In the genomic region with DNA sequence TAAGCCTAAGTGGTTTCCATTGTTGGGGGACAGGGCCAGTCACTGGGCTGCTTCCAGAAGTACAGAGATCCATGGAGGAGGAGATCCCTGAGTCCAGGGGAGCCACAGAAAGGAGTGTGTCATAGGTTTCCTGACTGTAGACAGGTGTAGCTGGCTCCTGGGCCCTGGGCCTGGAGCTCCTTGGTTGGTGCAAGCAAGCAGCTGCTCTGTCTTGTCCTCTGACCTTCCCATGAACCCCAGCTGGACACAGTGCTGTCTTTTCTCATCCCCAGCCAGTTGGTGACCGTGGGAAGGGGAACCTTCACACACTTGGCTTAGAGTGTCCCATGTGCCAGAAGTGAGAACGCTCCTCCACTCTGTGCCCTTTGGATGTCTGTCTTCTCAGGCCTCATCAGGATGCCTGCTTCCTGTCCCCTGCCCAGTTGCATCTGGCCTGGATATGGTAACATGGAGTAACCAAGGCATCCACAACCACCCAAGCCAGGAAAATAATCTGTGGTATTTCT, we compare ENCODE assay signal across 30 mouse cellular contexts. TPM values are rescaled to one million over a fixed set of nuclear protein-coding genes. Genes with fewer than 3 reads are reported as not detected.
DNase-seq lines count a peak whose midpoint lies in the region; ATAC-seq and TF ChIP-seq lines count a peak whose summit lies in the region.
"Had no signal": no experiment of that assay in that cellular context is flagged by ENCODE, and none has a peak within 500 bp of the region (broad histone marks: within the 10 kb centered on the region; RNA-seq: fewer than 3 reads in every experiment).

No protein-coding gene starts in this region.

- no peak for TF ChIP-seq POLR2A in embryonic fibroblast, embryonic 13.5 days (IDR thresholded peaks at IDR 0.05; ENCODE audit: low read depth, low read length)
- no peak for TF ChIP-seq POLR2A in olfactory bulb, adult 2 months (IDR thresholded peaks at IDR 0.05; ENCODE audit: insufficient read depth, low read depth, low read length)

- H3K4me1 ChIP-seq in midbrain, embryonic 11.5 days (ENCODE audit: control insufficient read depth, insufficient read depth, low read length): no peaks in the 10 kb centered on the region
- H3K4me1 ChIP-seq in midbrain, postnatal 0 days (ENCODE audit: insufficient read depth, low read length): no peaks in the 10 kb centered on the region
- peaks cover 8% of the 10 kb centered on the region for H3K4me1 ChIP-seq in embryonic fibroblast, embryonic 13.5 days (ENCODE audit: control insufficient read depth, insufficient read depth, low read length)
- H3K4me1 ChIP-seq in olfactory bulb, adult 2 months (ENCODE audit: control insufficient read depth, insufficient read depth, low read length): peaks cover 27% of the 10 kb centered on the region
- H3K4me1 ChIP-seq in liver, postnatal 0 days (ENCODE audit: insufficient read depth): no peaks in the 10 kb centered on the region

- no peak for TF ChIP-seq CTCF in midbrain, postnatal 0 days (IDR thresholded peaks at IDR 0.05)
- TF ChIP-seq CTCF in embryonic fibroblast, embryonic 13.5 days (IDR thresholded peaks at IDR 0.05; ENCODE audit: borderline replicate concordance, insufficient read depth, low read length): no peak
- no peak for TF ChIP-seq CTCF in olfactory bulb, adult 2 months (IDR thresholded peaks at IDR 0.05; ENCODE audit: insufficient read depth, low read depth, low read length)
- no peak for TF ChIP-seq CTCF in liver, postnatal 0 days (IDR thresholded peaks at IDR 0.05; ENCODE audit: low read depth)

- no peak overlapping the region for H3K4me2 ChIP-seq in midbrain, embryonic 11.5 days
- no peak overlapping the region for H3K4me2 ChIP-seq in midbrain, postnatal 0 days (ENCODE audit: low read depth, low read length, poor library complexity, severe bottlenecking)
- no peak overlapping the region for H3K4me2 ChIP-seq in liver, postnatal 0 days (ENCODE audit: low read depth, low read length)
- H3K4me2 ChIP-seq: embryonic facial prominence, embryonic 12.5 days; embryonic facial prominence, embryonic 15.5 days; forebrain, embryonic 13.5 days; heart, embryonic 13.5 days; hindbrain, embryonic 14.5 days had no signal

- no peaks in the 10 kb centered on the region for H3K27me3 ChIP-seq in midbrain, embryonic 11.5 days (ENCODE audit: control insufficient read depth, insufficient read depth, low read length)
- H3K27me3 ChIP-seq in midbrain, postnatal 0 days (ENCODE audit: insufficient read depth, low read length): no peaks in the 10 kb centered on the region
- H3K27me3 ChIP-seq in liver, postnatal 0 days (ENCODE audit: insufficient read depth, low read length): no peaks in the 10 kb centered on the region
- H3K27me3 ChIP-seq: embryonic facial prominence, embryonic 12.5 days; embryonic facial prominence, embryonic 15.5 days; forebrain, embryonic 13.5 days had no signal

- DNase-seq in midbrain, embryonic 11.5 days (ENCODE audit: low spot score, missing footprints): peak; percentile 47
- DNase-seq in midbrain, postnatal 0 days (ENCODE audit: low spot score): no peak
- peak; percentile 45 for DNase-seq in 3T3-L1 (ENCODE audit: low read depth, low spot score)
- no peak for DNase-seq in lung, postnatal 4 days
- DNase-seq in liver, postnatal 0 days: no peak
- DNase-seq: adrenal gland, adult 8-10 months; adrenal gland, postnatal 25 days; B cell, adult 2 months; cerebellum, adult 11-12 months; cerebellum, adult 8-10 months; cerebellum, postnatal 10 days; cerebellum, postnatal 36 days; gastrocnemius, postnatal 10 days; gastrocnemius, postnatal 36 days; heart, adult 2 months; heart, postnatal 14 days; heart, postnatal 4 days had no signal

- no peak for TF ChIP-seq EP300 in liver, postnatal 0 days (IDR thresholded peaks at IDR 0.05; ENCODE audit: low read depth)

- no peak overlapping the region for H3K4me3 ChIP-seq in midbrain, embryonic 11.5 days (ENCODE audit: low read depth, low read length)
- H3K4me3 ChIP-seq in midbrain, postnatal 0 days (ENCODE audit: low read depth, low read length): no peak overlapping the region
- H3K4me3 ChIP-seq in embryonic fibroblast, embryonic 13.5 days (ENCODE audit: insufficient read depth, low read length): no peak overlapping the region
- no peak overlapping the region for H3K4me3 ChIP-seq in olfactory bulb, adult 2 months (ENCODE audit: insufficient read depth, low read depth, low read length)
- no peak overlapping the region for H3K4me3 ChIP-seq in liver, postnatal 0 days (ENCODE audit: low read depth, low read length)
- H3K4me3 ChIP-seq: embryonic facial prominence, embryonic 12.5 days; embryonic facial prominence, embryonic 15.5 days; erythroblast, embryonic 14.5 days; forebrain, embryonic 10.5 days; forebrain, embryonic 13.5 days; heart, adult 2 months; heart, embryonic 10.5 days; heart, embryonic 13.5 days had no signal

- no peak for ATAC-seq in midbrain, embryonic 11.5 days (ENCODE audit: low FRiP score)
- ATAC-seq in midbrain, postnatal 0 days (ENCODE audit: low FRiP score): no peak
- no peak for ATAC-seq in liver, postnatal 0 days
- ATAC-seq: CD4-positive, CD25-positive, alpha-beta regulatory T cell, adult 4 months; forebrain, embryonic 13.5 days; forebrain, embryonic 16.5 days; hindbrain, postnatal 0 days had no signal

- H3K9me3 ChIP-seq in midbrain, embryonic 11.5 days (ENCODE audit: control insufficient read depth, low read length): no peaks in the 10 kb centered on the region
- no peaks in the 10 kb centered on the region for H3K9me3 ChIP-seq in midbrain, postnatal 0 days (ENCODE audit: low read length)
- no peaks in the 10 kb centered on the region for H3K9me3 ChIP-seq in liver, postnatal 0 days (ENCODE audit: low read length)
- H3K9me3 ChIP-seq: embryonic facial prominence, embryonic 12.5 days; embryonic facial prominence, embryonic 15.5 days; forebrain, embryonic 10.5 days; forebrain, embryonic 13.5 days; heart, embryonic 10.5 days; heart, embryonic 13.5 days had no signal

- no peak overlapping the region for H3K9ac ChIP-seq in midbrain, embryonic 11.5 days (ENCODE audit: low read length)
- H3K9ac ChIP-seq in midbrain, postnatal 0 days (replicated peaks; ENCODE audit: low read length, poor library complexity, severe bottlenecking): no peak overlapping the region
- H3K9ac ChIP-seq in liver, postnatal 0 days (replicated peaks): no peak overlapping the region
- H3K9ac ChIP-seq: embryonic facial prominence, embryonic 12.5 days; embryonic facial prominence, embryonic 15.5 days; forebrain, embryonic 13.5 days; heart, embryonic 13.5 days; hindbrain, embryonic 14.5 days had no signal

- H3K27ac ChIP-seq in midbrain, embryonic 11.5 days (ENCODE audit: low read depth, low read length): no peak overlapping the region
- no peak overlapping the region for H3K27ac ChIP-seq in midbrain, postnatal 0 days (ENCODE audit: low read depth, low read length)
- H3K27ac ChIP-seq in embryonic fibroblast, embryonic 13.5 days (ENCODE audit: insufficient read depth, low read length): peak overlapping the region; percentile 65
- H3K27ac ChIP-seq in olfactory bulb, adult 2 months (ENCODE audit: insufficient read depth, low read depth, low read length): peak overlapping the region; percentile 3
- no peak overlapping the region for H3K27ac ChIP-seq in liver, postnatal 0 days (ENCODE audit: low read depth)
- H3K27ac ChIP-seq: embryonic facial prominence, embryonic 12.5 days; embryonic facial prominence, embryonic 15.5 days; forebrain, embryonic 13.5 days; heart, adult 2 months; heart, embryonic 10.5 days; heart, embryonic 13.5 days; hindbrain, embryonic 14.5 days; hindbrain, postnatal 0 days had no signal

- no peaks in the 10 kb centered on the region for H3K36me3 ChIP-seq in midbrain, embryonic 11.5 days (ENCODE audit: control insufficient read depth, insufficient read depth, low read length)
- H3K36me3 ChIP-seq in midbrain, postnatal 0 days (ENCODE audit: insufficient read depth, low read length): no peaks in the 10 kb centered on the region
- no peaks in the 10 kb centered on the region for H3K36me3 ChIP-seq in liver, postnatal 0 days (replicated peaks; ENCODE audit: insufficient read depth, low read length)
- H3K36me3 ChIP-seq: embryonic facial prominence, embryonic 12.5 days; embryonic facial prominence, embryonic 15.5 days; forebrain, embryonic 10.5 days; heart, embryonic 10.5 days; heart, embryonic 13.5 days had no signal

- 95% methylated on average over 2 of the region's 2 CpGs for WGBS in midbrain, embryonic 11.5 days
- WGBS in midbrain, postnatal 0 days: 89% methylated on average over 2 of the region's 2 CpGs
- 89% methylated on average over 2 of the region's 2 CpGs for WGBS in olfactory bulb, adult 2 months
- WGBS in liver, postnatal 0 days (ENCODE audit: insufficient replicate concordance): 67% methylated on average over 2 of the region's 2 CpGs

RNA-seq across cellular contexts. Expression of a gene that starts 40.4 kb away (rescaled TPM):
- polyA plus RNA-seq in midbrain, embryonic 11.5 days (2014; fragmentation: Nextera tagmentation; extraction: Ambion mirVana): 43.6 and 45.6 TPM in 2 replicates
- 105 and 147 TPM in 2 replicates for total RNA-seq in midbrain, postnatal 0 days (2014; rRNA removed)
- polyA plus RNA-seq in midbrain, postnatal 0 days (2015; fragmentation: Nextera tagmentation; extraction: Ambion mirVana): 123 and 146 TPM in 2 replicates
- polyA plus RNA-seq in embryonic fibroblast, embryonic 13.5 days (2011; ENCODE audit: insufficient read length, low read depth, missing spikeins): 79.8 and 108 TPM in 2 replicates
- 322 TPM in 1 of 2 replicates, not detected in the other for polyA plus RNA-seq in olfactory bulb, adult 2 months (2012; ENCODE audit: insufficient read depth, insufficient read length, low replicate concordance, missing spikeins)
- 31.1 and 34.4 TPM in 2 replicates for polyA plus RNA-seq in liver, postnatal 0 days (2015; fragmentation: Nextera tagmentation; extraction: Ambion mirVana)

Comparison
In these comparisons a context has a peak if more than half of its experiments do, and no peak if none do; other contexts are left out.
1. DNase-seq: peak in midbrain, embryonic 11.5 days (single experiment) and 3T3-L1 (single experiment); none in midbrain, postnatal 0 days (single experiment), lung, postnatal 4 days (0 of 2) and liver, postnatal 0 days (single experiment).
2. H3K27ac ChIP-seq: peak in embryonic fibroblast, embryonic 13.5 days (single experiment) and olfactory bulb, adult 2 months (single experiment); none in midbrain, embryonic 11.5 days (single experiment), midbrain, postnatal 0 days (single experiment) and liver, postnatal 0 days (single experiment).